Mouse (Mus musculus) left cerebral cortex, postnatal 25 days (tissue): ENCODE data around the gene Olfr1249. TPM values are rescaled to one million over a fixed set of nuclear protein-coding genes. Genes with fewer than 3 reads are reported as not detected.
"Not testable (repeated sequence)": the region's sequence is repeated elsewhere in the genome, so short reads cannot be mapped to it uniquely, and the experiment has no call there.

ENCODE experiments used
- DNase-seq, 2 experiments: peaks; one replicate each; pipeline ENCODE4 v3.0.0; 2022; ENCODE audit warnings: low spot score in 2 of 2, mixed read lengths in 1 of 2
- intact Hi-C: fragments of 180-260 bp; cut with DNase I; formaldehyde crosslinking; loops from one replicate; pipeline ENCODE4 v1.15.1; 2025
- total RNA-seq, 2 experiments: library from RNA; stranded (reverse); gene quantifications; 2 replicates each; pipeline ENCODE4 v1.2.3; 2021

The Olfr1249 gene
- not detected for total RNA-seq

GRCm38 (mm10) chr2:89634883-89635282, at the start of gene Olfr1249:
Olfr1249 (minus strand) TSS chr2:89634983.
- intact Hi-C loops, result no loop called here
- DNase-seq, result no peak

- DNase-seq, result no peak
- intact Hi-C loops, result no loop called here
Observed at GRCm38 (mm10) chr2:89671836-89672235, 37.1 kb upstream of the Olfr1249 start, which contains the start of gene Olfr1251. Olfr1251 (minus strand) TSS chr2:89671936.

GRCm38 (mm10) chr2:89661367-89661766, 26.6 kb upstream of the Olfr1249 start, which contains the start of gene Olfr1250:
Olfr1250 (minus strand) TSS chr2:89661467.
- intact Hi-C loops, result no loop called here
- DNase-seq, result no peak

- DNase-seq, intact Hi-C loops: not testable (repeated sequence)
Observed at GRCm38 (mm10) chr2:89618145-89618544, 16.6 kb downstream of the Olfr1249 start, which contains the start of gene Olfr1248. Olfr1248 (minus strand) TSS chr2:89618245.

- no peak for DNase-seq
- intact Hi-C loops, result no loop called here
Observed at GRCm38 (mm10) chr2:89614030-89614429, 20.8 kb downstream of the Olfr1249 start, which contains the start of gene Olfr1247. Olfr1247 (minus strand) TSS chr2:89614130.

- no peak for DNase-seq
- intact Hi-C loops, result no loop called here
Observed at GRCm38 (mm10) chr2:89593057-89593456, 41.7 kb downstream of the Olfr1249 start, which contains the start of gene Olfr1246. Olfr1246 (minus strand) TSS chr2:89593157.

Other genes with a start within 250 kb of the Olfr1249 start
- gene Olfr1238, start 225.3 kb downstream of the Olfr1249 start, total RNA-seq, result not detected
- not detected for gene Olfr1239, start 214.6 kb downstream of the Olfr1249 start, total RNA-seq
- not detected for gene Olfr1240, start 192.0 kb downstream of the Olfr1249 start, total RNA-seq
- not detected for gene Olfr1241, start 147.9 kb downstream of the Olfr1249 start, total RNA-seq
- gene Olfr1242, start 136.6 kb downstream of the Olfr1249 start, total RNA-seq, result not detected
- not detected for gene Olfr1243, start 103.5 kb downstream of the Olfr1249 start, total RNA-seq
- not detected for gene Olfr1245, start 56.5 kb downstream of the Olfr1249 start, total RNA-seq
- not detected for gene Olfr1246, start 41.8 kb downstream of the Olfr1249 start, total RNA-seq
- gene Olfr1247, start 20.9 kb downstream of the Olfr1249 start, total RNA-seq, result under 1 TPM in 1 of 2 experiments, not detected in 1; 0.14 TPM
- gene Olfr1248, start 16.7 kb downstream of the Olfr1249 start, total RNA-seq, result not detected
- gene Olfr1250, start 26.5 kb upstream of the Olfr1249 start, total RNA-seq, result not detected
- not detected for gene Olfr1251, start 37.0 kb upstream of the Olfr1249 start, total RNA-seq
- gene Olfr1252, start 90.0 kb upstream of the Olfr1249 start, total RNA-seq, result not detected
- gene Olfr1253, start 122.1 kb upstream of the Olfr1249 start, total RNA-seq, result not detected
- gene Olfr1254, start 158.6 kb upstream of the Olfr1249 start, total RNA-seq, result not detected
- not detected for gene Olfr1255, start 177.1 kb upstream of the Olfr1249 start, total RNA-seq
- gene Olfr1256, start 206.6 kb upstream of the Olfr1249 start, total RNA-seq, result under 1 TPM in 1 of 2 experiments, not detected in 1; 0.05 TPM
- not detected for gene Olfr48, start 213.2 kb upstream of the Olfr1249 start, total RNA-seq
- gene Olfr1257, start 243.5 kb upstream of the Olfr1249 start, total RNA-seq, result not detected